Mouse (Mus musculus) erythroid progenitor cell, adult 5-6 weeks (primary cell): ENCODE results near the gene Snx25. TPM values are rescaled to one million over a fixed set of nuclear protein-coding genes. Genes with fewer than 3 reads are reported as not detected.

Source experiments
- total RNA-seq, 2 experiments: library from RNA; stranded (forward) in 1 of 2; stranded (reverse) in 1 of 2; fragments of 150-400 nt in 1 of 2; fragments of 186-747, 209-891 nt in 1 of 2; gene quantifications; 2 replicates each; pipeline versions ENCODE4 v1.2.3 to v1.2.4; 2015 to 2017; ENCODE audit warnings: low replicate concordance in 2 of 2

Snx25 gene
- total RNA-seq, 2 experiments from 2014 or later = 8.9 to 17.6 TPM

Other genes with a start within 250 kb of the Snx25 start
- not detected in 2 replicates for gene Ccdc110, start 217.5 kb downstream of the Snx25 start, total RNA-seq (2015; ENCODE audit: low replicate concordance)
- not detected in 2 replicates for gene Ccdc110, start 217.5 kb downstream of the Snx25 start, total RNA-seq (2017; ENCODE audit: low replicate concordance)
- not detected in 2 replicates for gene 1700029J07Rik, start 176.9 kb downstream of the Snx25 start, total RNA-seq (2015; ENCODE audit: low replicate concordance)
- gene 1700029J07Rik, start 176.9 kb downstream of the Snx25 start, total RNA-seq (2017; ENCODE audit: low replicate concordance) = not detected in 2 replicates
- 22.7 and 27.2 TPM in 2 replicates for gene Ufsp2, start 176.6 kb downstream of the Snx25 start, total RNA-seq (2015; ENCODE audit: low replicate concordance)
- 27.5 and 32.0 TPM in 2 replicates for gene Ufsp2, start 176.6 kb downstream of the Snx25 start, total RNA-seq (2017; ENCODE audit: low replicate concordance)
- not detected in 2 replicates for gene Lrp2bp, start 152.9 kb downstream of the Snx25 start, total RNA-seq (2015; ENCODE audit: low replicate concordance)
- not detected in 2 replicates for gene Lrp2bp, start 152.9 kb downstream of the Snx25 start, total RNA-seq (2017; ENCODE audit: low replicate concordance)
- gene Ankrd37, start 146.5 kb downstream of the Snx25 start, total RNA-seq (2015; ENCODE audit: low replicate concordance) = 3.6 and 15.5 TPM in 2 replicates
- gene Ankrd37, start 146.5 kb downstream of the Snx25 start, total RNA-seq (2017; ENCODE audit: low replicate concordance) = not detected in 2 replicates
- 8.4 and 25.9 TPM in 2 replicates for gene Cfap97, start 388 bp downstream of the Snx25 start, total RNA-seq (2015; ENCODE audit: low replicate concordance)
- gene Cfap97, start 388 bp downstream of the Snx25 start, total RNA-seq (2017; ENCODE audit: low replicate concordance) = 11.1 and 13.6 TPM in 2 replicates
- gene Slc25a4, start 59.1 kb upstream of the Snx25 start, total RNA-seq (2015; ENCODE audit: low replicate concordance) = 8.0 and 13.3 TPM in 2 replicates
- gene Slc25a4, start 59.1 kb upstream of the Snx25 start, total RNA-seq (2017; ENCODE audit: low replicate concordance) = 8.7 and 15.9 TPM in 2 replicates
- gene Helt, start 142.5 kb upstream of the Snx25 start, total RNA-seq (2015; ENCODE audit: low replicate concordance) = not detected in 2 replicates
- not detected in 2 replicates for gene Helt, start 142.5 kb upstream of the Snx25 start, total RNA-seq (2017; ENCODE audit: low replicate concordance)